ENCODE assay signal across 19 mouse cellular contexts in genomic region chr13:6629927-6630326, GRCm38 (mm10). TPM values are rescaled to one million over a fixed set of nuclear protein-coding genes. Genes with fewer than 3 reads are reported as not detected.
A peak's percentile ranks its signal among the peaks of the same experiment; 100 is the strongest.
DNase-seq lines count a peak whose midpoint lies in the region; ATAC-seq and TF ChIP-seq lines count a peak whose summit lies in the region.
"Had no signal": no experiment of that assay in that cellular context is flagged by ENCODE, and none has a peak within 500 bp of the region (broad histone marks: within the 10 kb centered on the region; RNA-seq: fewer than 3 reads in every experiment).

No protein-coding gene starts in this region.

- H3K4me3 ChIP-seq in heart, embryonic 13.5 days: no peak overlapping the region
- H3K4me3 ChIP-seq in kidney, postnatal 0 days (replicated peaks; ENCODE audit: low read depth, low read length): no peak overlapping the region
- no peak overlapping the region for H3K4me3 ChIP-seq in limb, embryonic 10.5 days
- H3K4me3 ChIP-seq: forebrain, embryonic 13.5 days; intestine, embryonic 15.5 days; midbrain, embryonic 12.5 days had no signal

- DNase-seq in heart, postnatal 14 days: no peak
- DNase-seq in kidney, postnatal 0 days (ENCODE audit: low spot score): no peak
- no peak for DNase-seq in kidney, adult 8-10 months
- DNase-seq in embryo, embryonic 11 days: peak; percentile 52
- DNase-seq in limb, embryonic 10.5 days (ENCODE audit: low spot score): peak; percentile 56
- DNase-seq in ovary, postnatal 36 days (ENCODE audit: low spot score): no peak
- DNase-seq: adrenal gland, postnatal 36 days; B cell, adult 2 months; gastrocnemius, postnatal 36 days; kidney, postnatal 14 days; lung, adult 2 months; lung, postnatal 4 days; spleen, adult 18-20 months; thymus, adult 18-20 months had no signal

- peaks cover 83% of the 10 kb centered on the region for H3K4me1 ChIP-seq in heart, embryonic 13.5 days
- peaks cover 4% of the 10 kb centered on the region; the same call in 1 of the 2 replicates for H3K4me1 ChIP-seq in kidney, postnatal 0 days (replicated peaks; ENCODE audit: insufficient read depth, low read length)
- H3K4me1 ChIP-seq in limb, embryonic 10.5 days: peaks cover 37% of the 10 kb centered on the region
- H3K4me1 ChIP-seq: forebrain, embryonic 13.5 days; midbrain, embryonic 12.5 days had no signal

- no peaks in the 10 kb centered on the region for H3K36me3 ChIP-seq in heart, embryonic 13.5 days
- H3K36me3 ChIP-seq in kidney, postnatal 0 days (ENCODE audit: insufficient read depth, low read length): no peaks in the 10 kb centered on the region
- no peaks in the 10 kb centered on the region for H3K36me3 ChIP-seq in limb, embryonic 10.5 days
- H3K36me3 ChIP-seq: intestine, embryonic 15.5 days; midbrain, embryonic 12.5 days had no signal

- ATAC-seq in heart, embryonic 13.5 days (ENCODE audit: extremely low read depth, insufficient number of reproducible peaks, low FRiP score, low TSS enrichment): no peak
- ATAC-seq in kidney, postnatal 0 days (replicated peaks; ENCODE audit: low FRiP score, low read depth): 0 out of 2 replicates have a peak, but pooled peaks have one; percentile 30
- ATAC-seq: forebrain, embryonic 13.5 days; intestine, embryonic 15.5 days had no signal

- no peak overlapping the region; the same call in 1 of the 2 replicates for H3K9ac ChIP-seq in heart, embryonic 13.5 days
- H3K9ac ChIP-seq in kidney, postnatal 0 days (ENCODE audit: low read depth, low read length): no peak overlapping the region
- H3K9ac ChIP-seq: forebrain, embryonic 13.5 days; intestine, embryonic 15.5 days; midbrain, embryonic 12.5 days had no signal

- peak overlapping the region; percentile 16; the same call in 1 of the 2 replicates for H3K4me2 ChIP-seq in heart, embryonic 13.5 days
- no peak overlapping the region for H3K4me2 ChIP-seq in kidney, postnatal 0 days (ENCODE audit: low read length)
- H3K4me2 ChIP-seq: forebrain, embryonic 13.5 days; intestine, embryonic 15.5 days; liver, embryonic 11.5 days; midbrain, embryonic 12.5 days had no signal

- intact Hi-C loops in heart, postnatal 14 days (cut with DNase I): no loop called here

- H3K27ac ChIP-seq in heart, embryonic 13.5 days (replicated peaks): peak overlapping the region; percentile 55
- H3K27ac ChIP-seq in kidney, postnatal 0 days: peak overlapping the region; percentile 47; the same call in 1 of the 2 replicates
- H3K27ac ChIP-seq in limb, embryonic 10.5 days: no peak overlapping the region
- H3K27ac ChIP-seq: forebrain, embryonic 13.5 days; intestine, embryonic 15.5 days; midbrain, embryonic 12.5 days had no signal

- TF ChIP-seq CTCF in kidney, postnatal 0 days (IDR thresholded peaks at IDR 0.05; ENCODE audit: low read depth): no peak

- no peaks in the 10 kb centered on the region for H3K9me3 ChIP-seq in heart, embryonic 13.5 days
- no peaks in the 10 kb centered on the region for H3K9me3 ChIP-seq in kidney, postnatal 0 days (replicated peaks; ENCODE audit: low read length)
- H3K9me3 ChIP-seq in limb, embryonic 10.5 days (replicated peaks): no peaks in the 10 kb centered on the region
- H3K9me3 ChIP-seq: forebrain, embryonic 13.5 days; intestine, embryonic 15.5 days; midbrain, embryonic 12.5 days had no signal

- WGBS in heart, embryonic 13.5 days: 24% methylated on average over 5 of the region's 5 CpGs
- WGBS in kidney, postnatal 0 days: 41% methylated on average over 5 of the region's 5 CpGs
- 21% methylated on average over 5 of the region's 5 CpGs for WGBS in limb, embryonic 10.5 days

- H3K27me3 ChIP-seq in heart, embryonic 13.5 days (replicated peaks): no peaks in the 10 kb centered on the region
- H3K27me3 ChIP-seq in kidney, postnatal 0 days (ENCODE audit: insufficient read depth, low read length): no peaks in the 10 kb centered on the region
- no peaks in the 10 kb centered on the region for H3K27me3 ChIP-seq in limb, embryonic 10.5 days (ENCODE audit: low read depth, poor library complexity, severe bottlenecking)
- H3K27me3 ChIP-seq: forebrain, embryonic 13.5 days; intestine, embryonic 15.5 days; midbrain, embryonic 12.5 days had no signal

RNA-seq across cellular contexts. Expression of gene Pfkp, which starts 18.6 kb away (rescaled TPM):
- 170 and 188 TPM in 2 replicates for polyA plus RNA-seq in heart, embryonic 13.5 days (2015; fragmentation: Nextera tagmentation; extraction: Ambion mirVana)
- 10 to 100 TPM; 72.9 to 74.6 TPM for total RNA-seq in heart, postnatal 14 days (2021)
- polyA plus RNA-seq in kidney, postnatal 0 days (2015; fragmentation: Nextera tagmentation; extraction: Ambion mirVana): 40.8 and 42.8 TPM in 2 replicates
- 5.5 and 5.9 TPM in 2 replicates for polyA plus RNA-seq in limb, embryonic 10.5 days (2016; fragmentation: Nextera tagmentation; extraction: Ambion mirVana)

Comparison
In these comparisons a context has a peak if more than half of its experiments do, and no peak if none do; other contexts are left out.
1. DNase-seq: peak in embryo, embryonic 11 days (single experiment) and limb, embryonic 10.5 days (single experiment); none in heart, postnatal 14 days (0 of 2), kidney, postnatal 0 days (single experiment), kidney, adult 8-10 months (0 of 2) and ovary, postnatal 36 days (single experiment).